Mouse (Mus musculus): Measurements from ENCODE around the gene Uchl3.

Gene Uchl3

GRCm38 (mm10) chr14:101653581-101654525 lies at the start of gene Uchl3:
Gene Uchl3 (plus strand): TSS chr14:101653967.
- DNase-seq (ENCODE audit: low read depth, low spot score) = peak; percentile 96

GRCm38 (mm10) chr14:101605843-101606242 lies 47.9 kb upstream of the Uchl3 start:
- peak; percentile 37 for DNase-seq (ENCODE audit: low read depth, low spot score)

- peak; percentile 33 for DNase-seq (ENCODE audit: low read depth, low spot score)
These were observed 45.9 kb upstream of the Uchl3 start for GRCm38 (mm10) chr14:101607631-101608518.

- peak; percentile 91 for DNase-seq (ENCODE audit: low read depth, low spot score)
These were observed 45.0 kb upstream of the Uchl3 start, which contains the start of gene Tbc1d4 for GRCm38 (mm10) chr14:101608519-101609368. Gene Tbc1d4 (minus strand): TSS chr14:101609191.

GRCm38 (mm10) chr14:101610701-101611100 lies 43.1 kb upstream of the Uchl3 start:
- DNase-seq (ENCODE audit: low read depth, low spot score) = no peak

- peak; percentile 71 for DNase-seq (ENCODE audit: low read depth, low spot score)
These were observed 40.6 kb upstream of the Uchl3 start for GRCm38 (mm10) chr14:101613206-101613605.

- no peak for DNase-seq (ENCODE audit: low read depth, low spot score)
These were observed 37.6 kb upstream of the Uchl3 start for GRCm38 (mm10) chr14:101616178-101616577.

- no peak for DNase-seq (ENCODE audit: low read depth, low spot score)
These were observed 36.1 kb upstream of the Uchl3 start for GRCm38 (mm10) chr14:101617680-101618079.

- DNase-seq (ENCODE audit: low read depth, low spot score) = no peak
These were observed 23.2 kb upstream of the Uchl3 start for GRCm38 (mm10) chr14:101630548-101630947.

- DNase-seq (ENCODE audit: low read depth, low spot score) = no peak
These were observed 18.0 kb upstream of the Uchl3 start for GRCm38 (mm10) chr14:101635765-101636164.

GRCm38 (mm10) chr14:101637381-101637780 lies 16.4 kb upstream of the Uchl3 start:
- DNase-seq (ENCODE audit: low read depth, low spot score) = no peak

GRCm38 (mm10) chr14:101640153-101640843 lies 13.5 kb upstream of the Uchl3 start, which contains the start of gene Commd6:
Gene Commd6 (minus strand): TSS chr14:101640686.
- peak; percentile 98 for DNase-seq (ENCODE audit: low read depth, low spot score)

- no peak for DNase-seq (ENCODE audit: low read depth, low spot score)
These were observed 8.8 kb upstream of the Uchl3 start for GRCm38 (mm10) chr14:101644948-101645347.

- DNase-seq (ENCODE audit: low read depth, low spot score) = no peak
These were observed 3.2 kb upstream of the Uchl3 start for GRCm38 (mm10) chr14:101650551-101650950.

GRCm38 (mm10) chr14:101652571-101652970 lies 1.2 kb upstream of the Uchl3 start:
- no peak for DNase-seq (ENCODE audit: low read depth, low spot score)

- DNase-seq (ENCODE audit: low read depth, low spot score) = no peak
These were observed 751 bp downstream of the Uchl3 start for GRCm38 (mm10) chr14:101654526-101654909.

- no peak for DNase-seq (ENCODE audit: low read depth, low spot score)
These were observed 2.5 kb downstream of the Uchl3 start for GRCm38 (mm10) chr14:101656307-101656706.

- DNase-seq (ENCODE audit: low read depth, low spot score) = no peak
These were observed 8.1 kb downstream of the Uchl3 start for GRCm38 (mm10) chr14:101661654-101662412.

- DNase-seq (ENCODE audit: low read depth, low spot score) = no peak
These were observed 10.5 kb downstream of the Uchl3 start for GRCm38 (mm10) chr14:101664274-101664673.

GRCm38 (mm10) chr14:101666056-101666455 lies 12.3 kb downstream of the Uchl3 start:
- DNase-seq (ENCODE audit: low read depth, low spot score) = no peak
